Mouse (Mus musculus) thymus, postnatal 0 days (tissue): ENCODE measurements around the gene Cmtm8. TPM values are rescaled to one million over a fixed set of nuclear protein-coding genes. Genes with fewer than 3 reads are reported as not detected.

Experiments
- DNase-seq: peaks from one replicate; pipeline ENCODE4 v3.0.0-alpha.2; 2015; ENCODE audit warnings: low spot score
- polyA plus RNA-seq: library from polyadenylated mRNA; unstranded; fragments of >200 nt; fragmentation: Nextera tagmentation; extraction: Ambion mirVana; gene quantifications from 2 replicates; pipeline ENCODE4 v1.2.1, GENCODE M21; 2015

The Cmtm8 gene
- polyA plus RNA-seq, 1 experiment from 2014 or later = 10.5 TPM

GRCm38 (mm10) chr9:114787716-114788115 is 56.2 kb downstream of the Cmtm8 start:
- peak; percentile 55 for DNase-seq

- DNase-seq = no peak
Measured at GRCm38 (mm10) chr9:114787134-114787533, 56.8 kb downstream of the Cmtm8 start.

- DNase-seq = no peak
Measured at GRCm38 (mm10) chr9:114785432-114786125, 58.4 kb downstream of the Cmtm8 start.

- DNase-seq = peak; percentile 61
Measured at GRCm38 (mm10) chr9:114781526-114782212, 62.3 kb downstream of the Cmtm8 start, which contains the start of gene Cmtm7. TSS of gene Cmtm7 (minus strand) at chr9:114781856.

GRCm38 (mm10) chr9:114780746-114781525 is 63.0 kb downstream of the Cmtm8 start:
- DNase-seq = peak; percentile 63

GRCm38 (mm10) chr9:114779984-114780745 is 63.8 kb downstream of the Cmtm8 start:
- peak; percentile 29 for DNase-seq

- no peak for DNase-seq
Measured at GRCm38 (mm10) chr9:114778877-114779276, 65.1 kb downstream of the Cmtm8 start.

- DNase-seq = peak; percentile 56
Measured at GRCm38 (mm10) chr9:114778047-114778390, 65.9 kb downstream of the Cmtm8 start.

GRCm38 (mm10) chr9:114777178-114778046 is 66.5 kb downstream of the Cmtm8 start:
- DNase-seq = no peak

GRCm38 (mm10) chr9:114776361-114776760 is 67.6 kb downstream of the Cmtm8 start:
- DNase-seq = peak; percentile 49

GRCm38 (mm10) chr9:114775272-114775671 is 68.7 kb downstream of the Cmtm8 start:
- DNase-seq = peak; percentile 53

- no peak for DNase-seq
Measured at GRCm38 (mm10) chr9:114774629-114775028, 69.3 kb downstream of the Cmtm8 start.

GRCm38 (mm10) chr9:114771565-114771964 is 72.4 kb downstream of the Cmtm8 start:
- DNase-seq = no peak

GRCm38 (mm10) chr9:114770224-114770623 is 73.7 kb downstream of the Cmtm8 start:
- peak; percentile 66 for DNase-seq

- DNase-seq = no peak
Measured at GRCm38 (mm10) chr9:114768066-114768465, 75.9 kb downstream of the Cmtm8 start.

- DNase-seq = no peak
Measured at GRCm38 (mm10) chr9:114767507-114767906, 76.4 kb downstream of the Cmtm8 start.

GRCm38 (mm10) chr9:114767030-114767429 is 76.9 kb downstream of the Cmtm8 start:
- DNase-seq = no peak

GRCm38 (mm10) chr9:114763341-114763740 is 80.6 kb downstream of the Cmtm8 start:
- DNase-seq = peak; percentile 62

- DNase-seq = no peak
Measured at GRCm38 (mm10) chr9:114761848-114762247, 82.1 kb downstream of the Cmtm8 start.

GRCm38 (mm10) chr9:114760353-114760752 is 83.6 kb downstream of the Cmtm8 start:
- DNase-seq = no peak
